Mouse (Mus musculus): ENCODE data around the gene Lmna.

The Lmna gene

GRCm38 (mm10) chr3:88480679-88481078 is 29.1 kb downstream of the Lmna start:
- CTCF ChIA-PET, result interaction anchor here (0.7 to 0.9 kb wide), 3 partner anchors 10 to 73 kb away, joined by 3 read pairs; no protein-coding TSS in a partner anchor

GRCm38 (mm10) chr3:88479828-88480227 is 29.9 kb downstream of the Lmna start:
- CTCF ChIA-PET, result interaction anchor here (0.9 kb wide), 1 partner anchor 46 kb away, joined by 3 read pairs; no protein-coding TSS in a partner anchor

GRCm38 (mm10) chr3:88479163-88479562 is 30.6 kb downstream of the Lmna start:
- CTCF ChIA-PET, result no interaction called here

GRCm38 (mm10) chr3:88477735-88478134 is 32.0 kb downstream of the Lmna start:
- CTCF ChIA-PET, result interaction anchor here (0.7 to 1.2 kb wide), 2 partner anchors 41 to 48 kb away, joined by 3 to 7 read pairs; no protein-coding TSS in a partner anchor

- CTCF ChIA-PET, result no interaction called here
Measured at GRCm38 (mm10) chr3:88476403-88476802, 33.4 kb downstream of the Lmna start.

GRCm38 (mm10) chr3:88473571-88473970 is 36.2 kb downstream of the Lmna start:
- CTCF ChIA-PET, result interaction anchor here (0.6 to 1.1 kb wide), 2 partner anchors 34 to 482 kb away, joined by 3 to 5 read pairs; no protein-coding TSS in a partner anchor

- CTCF ChIA-PET, result interaction anchor here (1.1 kb wide), 1 partner anchor 34 kb away, joined by 3 read pairs; no protein-coding TSS in a partner anchor
Measured at GRCm38 (mm10) chr3:88473020-88473419, 36.7 kb downstream of the Lmna start.

GRCm38 (mm10) chr3:88470943-88471479 is 38.7 kb downstream of the Lmna start:
- CTCF ChIA-PET, result no interaction called here

- CTCF ChIA-PET, result no interaction called here
Measured at GRCm38 (mm10) chr3:88469466-88469865, 40.3 kb downstream of the Lmna start.

- CTCF ChIA-PET, result interaction anchor here (1.2 to 2.0 kb wide), 2 partner anchors 27 to 30 kb away, joined by 3 to 5 read pairs; no protein-coding TSS in a partner anchor
Measured at GRCm38 (mm10) chr3:88467116-88467824, 42.5 kb downstream of the Lmna start.

- CTCF ChIA-PET, result interaction anchor here (0.6 to 1.7 kb wide), 4 partner anchors 18 to 133 kb away, joined by 3 read pairs; partner anchors contain the start of gene Pmf1
Measured at GRCm38 (mm10) chr3:88465127-88465526, 44.6 kb downstream of the Lmna start.

GRCm38 (mm10) chr3:88464425-88464824 is 45.3 kb downstream of the Lmna start:
- CTCF ChIA-PET, result interaction anchor here (0.7 kb wide), 1 partner anchor 55 kb away, joined by 3 read pairs; the partner anchor contains the start of gene Pmf1

- CTCF ChIA-PET, result interaction anchor here (0.6 to 0.8 kb wide), 4 partner anchors 8 to 71 kb away, joined by 3 to 7 read pairs (median 4); no protein-coding TSS in a partner anchor
Measured at GRCm38 (mm10) chr3:88460983-88461696, 48.6 kb downstream of the Lmna start, which contains the start of gene Sema4a. Gene Sema4a (minus strand): TSS chr3:88461182.

GRCm38 (mm10) chr3:88460029-88460428 is 49.7 kb downstream of the Lmna start:
- CTCF ChIA-PET, result no interaction called here

- CTCF ChIA-PET, result no interaction called here
Measured at GRCm38 (mm10) chr3:88458778-88459219, 51.0 kb downstream of the Lmna start.

- CTCF ChIA-PET, result interaction anchor here (0.7 kb wide), 1 partner anchor 65 kb away, joined by 3 read pairs; no protein-coding TSS in a partner anchor
Measured at GRCm38 (mm10) chr3:88456746-88457532, 52.8 kb downstream of the Lmna start.

GRCm38 (mm10) chr3:88456313-88456712 is 53.4 kb downstream of the Lmna start:
- CTCF ChIA-PET, result no interaction called here

GRCm38 (mm10) chr3:88455588-88456264 is 54.0 kb downstream of the Lmna start:
- CTCF ChIA-PET, result no interaction called here

- CTCF ChIA-PET, result interaction anchor here (0.7 kb wide), 1 partner anchor 38 kb away, joined by 3 read pairs; no protein-coding TSS in a partner anchor
Measured at GRCm38 (mm10) chr3:88454762-88455587, 54.8 kb downstream of the Lmna start.
